Mouse (Mus musculus) WW6 (cell line): ENCODE results near the gene Trh.

Source experiments
- DNase-seq: peaks from one replicate; pipeline ENCODE4 v3.0.0-alpha.2; 2013; ENCODE audit warnings: low read depth, low spot score

Trh gene

GRCm38 (mm10) chr6:92244591-92244990 is at the start of gene Trh:
TSS of gene Trh (minus strand) at chr6:92244650.
- DNase-seq, result no peak

GRCm38 (mm10) chr6:92290826-92291225 is 46.4 kb upstream of the Trh start:
- no peak for DNase-seq

GRCm38 (mm10) chr6:92286889-92287288 is 42.4 kb upstream of the Trh start:
- no peak for DNase-seq

- no peak for DNase-seq
These were observed 41.9 kb upstream of the Trh start for GRCm38 (mm10) chr6:92286258-92286888.

- no peak for DNase-seq
These were observed 41.1 kb upstream of the Trh start for GRCm38 (mm10) chr6:92285559-92285958.

GRCm38 (mm10) chr6:92277179-92277578 is 32.7 kb upstream of the Trh start:
- DNase-seq, result no peak

- no peak for DNase-seq
These were observed 29.3 kb upstream of the Trh start for GRCm38 (mm10) chr6:92273652-92274322.

- DNase-seq, result no peak
These were observed 28.2 kb upstream of the Trh start for GRCm38 (mm10) chr6:92272601-92273000.

- peak; percentile 52 for DNase-seq
These were observed 24.6 kb upstream of the Trh start for GRCm38 (mm10) chr6:92269019-92269418.

GRCm38 (mm10) chr6:92268001-92268400 is 23.6 kb upstream of the Trh start:
- DNase-seq, result no peak

- no peak for DNase-seq
These were observed 16.9 kb upstream of the Trh start for GRCm38 (mm10) chr6:92261162-92261843.

GRCm38 (mm10) chr6:92255346-92255745 is 10.9 kb upstream of the Trh start:
- DNase-seq, result no peak

GRCm38 (mm10) chr6:92253253-92253870 is 8.9 kb upstream of the Trh start:
- no peak for DNase-seq

- peak; percentile 43 for DNase-seq
These were observed 2.9 kb upstream of the Trh start for GRCm38 (mm10) chr6:92247215-92247919.

- peak; percentile 47 for DNase-seq
These were observed 1.9 kb upstream of the Trh start for GRCm38 (mm10) chr6:92246335-92246734.

GRCm38 (mm10) chr6:92241178-92241906 is 3.1 kb downstream of the Trh start:
- DNase-seq, result no peak

GRCm38 (mm10) chr6:92235036-92235435 is 9.4 kb downstream of the Trh start:
- DNase-seq, result no peak

GRCm38 (mm10) chr6:92231762-92232161 is 12.7 kb downstream of the Trh start:
- no peak for DNase-seq

- DNase-seq, result no peak
These were observed 13.1 kb downstream of the Trh start for GRCm38 (mm10) chr6:92231356-92231755.

- DNase-seq, result no peak
These were observed 14.9 kb downstream of the Trh start for GRCm38 (mm10) chr6:92229586-92229985.

GRCm38 (mm10) chr6:92229103-92229502 is 15.3 kb downstream of the Trh start:
- DNase-seq, result no peak
